Mouse (Mus musculus): ENCODE measurements around the gene Tra2a.
A peak's percentile ranks its signal among the peaks of the same experiment; 100 is the strongest.
"Not testable (repeated sequence)": the region's sequence is repeated elsewhere in the genome, so short reads cannot be mapped to it uniquely, and the experiment has no call there.

The Tra2a gene

DNA sequence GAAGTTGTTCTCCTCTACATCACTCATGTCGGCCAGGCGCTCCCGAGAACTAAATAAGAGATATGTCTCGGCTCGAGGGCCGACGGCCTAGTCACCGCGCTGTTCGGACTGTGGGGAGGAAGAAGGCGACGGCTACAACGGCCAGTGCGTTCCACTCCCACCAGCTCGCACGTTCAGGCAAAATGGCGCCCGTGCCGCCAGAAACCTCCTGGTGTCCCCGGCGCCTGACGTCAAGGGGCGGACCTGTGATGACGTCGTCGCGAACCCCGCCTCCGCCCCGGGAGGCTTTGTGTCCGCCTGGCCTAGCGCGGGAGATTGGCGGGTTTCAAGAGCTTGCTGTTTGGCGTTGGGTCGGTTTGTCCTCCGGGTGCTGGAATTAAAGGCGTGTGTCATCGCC is at the start of gene Tra2a:
Tra2a (minus strand) TSS at position 187 of the 397 bp plus-strand sequence.
- DNase-seq (ENCODE audit: low read depth, low spot score), result peak; percentile 88

DNA sequence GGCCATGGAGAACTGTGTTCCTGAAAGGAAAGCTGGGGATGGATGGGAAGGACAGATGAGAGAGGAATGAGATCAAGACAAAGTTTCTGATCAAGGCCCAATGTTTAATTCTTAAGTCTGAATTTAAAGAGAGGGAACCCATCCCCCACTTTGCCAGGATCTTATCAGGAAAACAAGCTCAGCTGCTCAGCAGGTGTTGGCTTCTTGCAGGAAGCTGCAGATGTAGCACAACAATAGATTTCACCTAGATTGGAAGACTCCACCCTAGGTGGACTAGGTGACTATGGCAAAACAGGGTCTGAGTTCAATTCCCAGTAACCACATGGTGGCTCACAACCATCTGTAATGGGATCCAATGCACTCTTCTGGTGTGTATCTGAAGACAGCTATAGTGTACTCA is 34.5 kb upstream of the Tra2a start:
- no peak for DNase-seq (ENCODE audit: low read depth, low spot score)

DNA sequence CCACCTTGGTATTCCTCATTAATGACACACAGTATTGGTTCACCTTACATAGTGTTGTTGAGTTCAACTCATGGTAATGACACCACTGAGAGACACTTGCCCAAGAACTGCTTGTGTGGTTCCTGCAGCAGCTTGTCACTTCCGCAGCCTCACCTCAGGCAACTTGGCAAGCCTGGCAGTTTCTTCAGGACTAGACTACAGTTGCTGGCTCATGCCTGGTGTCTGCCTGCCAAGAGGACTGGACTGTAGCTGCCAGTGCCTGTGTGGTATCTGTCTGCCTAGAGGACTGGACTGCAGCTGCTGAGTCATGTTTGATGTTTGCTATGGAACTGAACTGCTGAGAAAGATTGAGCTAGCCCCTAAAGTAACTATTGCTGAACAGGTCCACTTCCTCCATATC is 18.3 kb upstream of the Tra2a start:
- DNase-seq (ENCODE audit: low read depth, low spot score), result no peak

DNA sequence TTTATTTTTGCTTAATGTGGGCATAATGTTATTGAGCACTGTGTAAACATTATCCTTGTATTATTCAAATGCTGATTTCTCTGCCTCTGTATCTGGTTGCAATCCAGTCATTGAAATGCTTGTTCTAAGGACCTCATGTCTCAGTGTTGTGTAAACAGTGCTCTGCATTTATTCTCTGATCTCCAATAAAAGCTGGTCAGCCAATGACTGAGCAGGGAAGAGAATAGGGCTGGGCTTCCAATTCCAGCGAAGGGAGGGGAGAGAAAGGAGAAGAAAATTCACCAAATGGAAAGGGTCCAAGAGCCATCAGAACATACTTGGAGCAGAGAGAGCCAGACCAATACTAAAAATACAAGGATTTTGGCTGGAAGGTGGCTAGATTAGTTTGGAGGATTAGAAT is 17.1 kb upstream of the Tra2a start:
- DNase-seq (ENCODE audit: low read depth, low spot score), result no peak

DNA sequence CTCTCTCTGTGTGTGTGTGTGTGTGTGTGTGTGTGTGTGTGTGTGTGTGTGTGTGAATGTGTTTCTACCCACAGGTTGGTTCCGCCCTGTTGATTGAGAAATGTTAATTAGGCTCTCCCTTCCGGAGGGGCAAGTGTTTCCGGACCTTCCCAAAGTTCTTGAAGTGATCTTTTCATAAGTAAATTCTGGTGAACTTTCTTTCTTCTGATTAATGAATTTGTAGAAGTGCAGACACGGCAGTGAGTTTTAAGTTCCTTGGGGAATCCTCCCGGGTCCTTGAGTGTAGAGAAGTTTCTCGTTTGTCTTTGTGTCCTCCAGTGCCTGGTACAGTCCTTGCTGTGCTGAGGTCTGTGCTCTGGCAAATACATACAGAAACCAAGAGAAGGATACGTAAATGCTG is 11.5 kb upstream of the Tra2a start:
- no peak for DNase-seq (ENCODE audit: low read depth, low spot score)

DNA sequence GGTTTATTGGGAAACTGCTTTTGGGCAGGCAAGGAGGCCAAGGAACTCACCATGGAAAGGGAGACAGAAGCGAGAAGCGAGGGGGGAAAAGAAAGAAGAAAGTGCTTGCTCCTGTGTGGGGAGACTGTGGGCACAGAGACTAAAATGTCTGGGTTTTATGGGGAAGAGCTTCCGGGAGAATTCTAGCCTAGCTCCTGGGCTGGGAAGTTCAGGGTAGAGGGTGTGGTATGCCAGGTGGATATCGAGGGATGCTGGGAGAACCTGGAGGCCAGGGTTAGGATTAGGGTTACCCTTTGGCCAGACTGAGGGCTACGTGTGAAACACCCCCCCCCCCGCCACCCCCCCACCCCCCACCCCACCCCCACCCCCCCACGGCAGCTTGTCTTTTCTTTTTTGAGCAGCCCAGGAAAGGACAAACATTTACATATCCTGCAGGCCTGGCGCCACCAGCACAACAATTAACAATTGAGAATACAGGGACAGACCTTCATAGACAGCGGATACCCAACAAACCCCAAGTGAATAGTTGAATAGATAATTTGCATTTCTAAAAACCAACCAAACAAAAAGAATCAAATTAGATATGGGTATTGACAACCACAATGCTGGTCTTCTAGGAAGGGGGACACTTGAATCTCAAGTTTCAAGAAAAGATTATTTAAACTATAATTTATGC is 10.7 kb upstream of the Tra2a start:
- DNase-seq (ENCODE audit: low read depth, low spot score), result no peak

DNA sequence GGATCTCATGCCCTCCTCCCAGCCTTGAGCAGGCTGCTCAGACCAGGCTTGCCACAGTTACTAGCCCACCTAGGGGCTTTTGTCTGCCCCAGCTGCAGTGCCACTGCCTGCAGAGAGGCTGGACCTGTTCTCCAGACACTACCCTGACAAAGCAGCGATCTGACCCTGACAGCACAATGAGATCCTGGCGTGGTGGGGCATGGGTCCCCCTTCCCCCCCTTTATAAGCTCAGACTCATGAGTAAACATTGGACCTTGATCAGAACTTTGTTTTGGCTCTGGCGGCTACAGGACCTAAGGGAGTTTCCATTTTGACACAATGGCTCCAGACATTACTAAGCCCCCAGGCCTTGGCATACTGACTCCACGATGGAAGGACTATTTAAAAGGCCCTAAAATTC is 10.1 kb upstream of the Tra2a start:
- DNase-seq (ENCODE audit: low read depth, low spot score), result no peak

DNA sequence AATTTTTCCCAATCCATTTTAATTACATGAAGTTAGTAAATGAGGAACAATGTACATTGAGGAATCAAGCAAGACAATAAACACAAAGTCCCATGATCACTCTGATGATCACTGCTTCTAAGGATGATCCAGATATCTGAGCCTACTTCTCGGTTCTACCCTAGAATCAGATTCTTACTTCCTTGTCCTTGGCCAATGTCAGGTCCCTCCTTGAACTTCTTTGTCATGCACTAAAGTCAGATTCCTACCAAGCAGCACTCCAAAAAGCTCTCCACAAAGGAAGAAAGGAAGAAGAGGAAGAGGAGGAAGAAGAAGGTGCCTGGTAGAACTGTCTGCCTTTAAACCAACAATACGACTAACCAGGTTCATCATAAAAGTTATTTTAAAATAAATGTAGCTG is 9.0 kb upstream of the Tra2a start:
- no peak for DNase-seq (ENCODE audit: low read depth, low spot score)

DNA sequence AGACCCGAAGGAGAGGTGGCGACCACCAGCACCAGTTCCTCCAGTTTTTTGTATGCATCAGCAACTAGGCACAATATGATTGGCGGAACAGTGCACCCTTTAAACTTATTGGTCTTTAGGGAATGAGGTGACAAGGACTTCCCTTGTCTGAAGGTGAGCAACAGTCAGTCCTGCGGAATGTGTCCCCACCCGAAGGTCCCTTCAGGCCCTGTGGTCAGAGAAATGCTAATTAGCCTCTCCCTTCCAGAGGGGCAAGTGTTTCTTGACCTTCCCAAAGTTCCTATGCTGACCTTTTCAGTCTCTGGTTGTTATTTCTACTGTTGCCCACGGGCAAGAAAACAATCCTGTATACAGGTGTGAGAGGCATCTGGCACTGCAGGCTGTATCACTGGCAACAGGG is 8.0 kb upstream of the Tra2a start:
- DNase-seq (ENCODE audit: low read depth, low spot score), result no peak

DNA sequence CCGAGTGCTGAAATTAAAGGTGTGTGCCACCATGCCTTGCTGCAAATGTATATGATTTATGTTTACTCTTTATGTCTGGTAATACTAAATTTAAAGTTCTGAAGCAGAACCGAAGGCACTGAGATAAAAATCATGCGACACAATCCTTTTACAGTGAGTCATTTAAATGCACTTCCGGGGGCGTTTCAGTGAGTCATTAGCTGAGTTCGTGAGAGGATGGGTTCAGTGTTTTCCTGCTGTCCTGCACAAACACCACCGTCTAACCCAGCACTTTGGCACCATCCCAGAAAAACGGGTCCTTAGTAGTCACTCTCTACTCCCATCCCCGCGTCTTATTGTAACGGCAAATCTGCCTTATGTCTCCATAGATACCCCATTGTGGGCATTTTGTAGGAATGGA is 6.1 kb upstream of the Tra2a start:
- no peak for DNase-seq (ENCODE audit: low read depth, low spot score)

DNA sequence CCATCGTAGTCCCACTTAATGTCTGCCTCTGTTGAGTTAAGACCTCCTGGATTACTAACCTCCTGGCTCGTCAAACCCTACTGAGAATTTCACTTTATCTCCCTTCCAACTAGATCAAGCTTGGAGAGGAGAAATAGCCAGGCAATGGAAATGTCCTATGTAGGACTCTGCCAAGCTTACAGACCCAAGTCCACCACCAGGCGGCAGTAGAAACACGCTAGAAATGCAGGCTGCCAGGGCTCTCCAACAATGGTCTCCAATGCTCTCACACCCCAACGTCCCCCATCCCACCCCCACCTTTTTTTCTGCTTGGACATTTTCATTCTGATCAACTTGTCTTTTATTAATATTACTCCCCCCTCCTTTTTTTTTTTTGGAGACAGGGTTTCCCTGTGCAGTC is 5.4 kb upstream of the Tra2a start:
- DNase-seq (ENCODE audit: low read depth, low spot score), result no peak

DNA sequence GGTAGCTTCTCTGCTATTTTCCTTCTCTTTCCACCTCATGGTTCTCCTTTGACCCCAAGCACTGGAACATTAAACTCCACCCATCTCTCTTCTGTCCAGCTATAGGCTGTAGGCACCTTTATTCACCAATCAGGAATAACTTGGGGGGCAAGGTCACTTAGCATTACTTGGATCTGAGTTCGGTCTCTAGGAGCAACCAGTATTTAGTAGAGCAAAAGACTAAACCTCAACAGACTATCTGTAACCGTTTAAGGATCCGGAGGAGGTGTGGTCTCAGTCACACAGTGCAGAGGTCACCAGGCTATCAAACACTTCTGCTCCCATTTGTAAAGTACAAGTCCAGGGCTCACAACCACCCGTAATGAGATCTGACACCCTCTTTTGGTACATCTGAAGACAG is 3.9 kb upstream of the Tra2a start:
- no peak for DNase-seq (ENCODE audit: low read depth, low spot score)

DNA sequence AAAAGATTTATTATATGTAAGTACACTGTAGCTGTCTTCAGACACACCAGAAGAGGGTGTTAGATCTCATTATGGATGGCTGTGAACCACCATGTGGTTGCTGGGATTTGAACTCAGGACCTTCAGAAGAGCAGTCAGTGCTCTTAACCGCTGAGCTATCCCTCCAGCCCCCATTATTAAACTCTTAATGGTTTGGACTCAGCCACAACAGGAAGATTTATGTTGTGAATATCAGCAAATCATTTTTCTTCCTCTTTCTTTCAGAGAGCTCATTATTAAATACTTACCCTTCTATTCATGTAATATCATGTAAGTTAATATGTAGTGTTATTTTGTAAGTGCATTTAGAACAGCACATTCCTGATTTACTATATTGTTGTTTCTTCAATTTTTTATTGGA is 1.4 kb upstream of the Tra2a start:
- DNase-seq (ENCODE audit: low read depth, low spot score), result not testable (repeated sequence)

DNA sequence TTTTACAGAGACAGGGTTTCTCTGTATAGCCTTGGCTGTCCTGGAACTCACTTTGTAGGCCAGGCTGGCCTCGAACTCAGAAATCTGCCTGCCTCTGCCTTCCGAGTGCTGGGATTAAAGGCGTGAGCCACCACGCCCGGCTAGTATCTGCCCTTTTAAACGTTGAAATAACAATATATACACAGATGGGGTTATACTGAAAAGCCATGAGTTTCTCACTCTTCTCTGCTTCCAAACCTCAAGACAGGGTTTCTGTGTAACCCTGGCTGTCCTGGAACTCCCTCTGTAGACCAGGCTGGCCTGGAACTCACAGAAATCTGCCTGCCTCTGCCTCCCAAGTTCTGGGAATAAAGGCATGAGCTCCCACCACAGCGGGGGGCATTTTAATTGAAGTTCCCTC is 613 bp upstream of the Tra2a start:
- not testable (repeated sequence) for DNase-seq (ENCODE audit: low read depth, low spot score)

DNA sequence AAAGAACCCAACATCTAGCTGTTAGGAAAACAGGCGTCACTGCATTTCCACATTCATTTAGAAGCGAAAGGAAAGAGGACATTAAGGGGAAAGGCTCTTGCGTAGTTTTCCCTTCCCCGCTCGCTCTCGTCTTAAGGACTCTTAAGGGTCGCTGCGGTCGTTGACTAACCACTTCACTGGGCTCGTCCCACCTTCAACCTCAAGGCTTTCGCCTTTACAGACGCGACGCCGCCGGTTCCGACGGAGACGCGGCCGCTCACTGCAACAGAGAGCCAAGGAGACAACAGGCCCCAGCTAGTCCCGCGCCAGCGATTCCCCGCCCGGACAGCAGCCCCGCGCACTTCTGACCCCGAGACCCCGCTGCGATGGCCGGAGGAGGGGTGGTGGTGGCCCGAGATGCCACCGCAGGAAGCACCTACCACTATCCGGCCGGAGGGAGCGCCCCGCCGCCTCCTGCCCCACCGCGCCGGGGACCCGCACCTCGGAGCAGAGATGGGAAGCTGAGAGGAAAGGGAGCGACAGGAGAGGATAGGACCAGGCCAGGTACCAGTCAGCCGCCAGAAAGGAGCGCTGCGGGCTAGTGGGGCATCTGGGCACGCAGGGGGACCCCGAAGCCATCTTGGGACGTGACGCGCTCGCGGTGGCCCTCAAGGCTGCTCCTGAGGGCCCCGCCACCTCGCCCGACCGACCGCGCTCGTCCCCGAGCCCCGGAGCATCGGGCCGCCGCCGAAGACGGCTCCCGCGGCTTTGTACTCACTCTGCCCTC is 569 bp downstream of the Tra2a start:
- DNase-seq (ENCODE audit: low read depth, low spot score), result no peak

DNA sequence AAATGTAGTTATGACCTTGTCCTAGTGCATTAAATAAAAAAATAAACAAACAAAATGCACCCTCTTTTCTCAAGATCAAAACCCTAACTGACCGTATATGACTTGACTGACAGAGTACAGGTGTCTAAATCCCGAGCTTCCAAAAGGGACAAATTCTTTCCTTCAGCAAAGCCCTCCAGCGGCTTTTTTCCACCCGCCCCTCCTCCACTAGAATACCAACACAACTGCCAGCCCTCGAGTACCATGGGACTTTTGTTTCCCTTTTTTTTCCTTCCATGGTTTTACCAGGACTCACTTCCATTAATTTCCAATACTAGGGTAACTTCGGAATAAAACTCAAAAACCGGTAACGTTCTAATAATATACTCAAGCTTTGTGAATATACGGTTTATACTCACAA is 1.4 kb downstream of the Tra2a start:
- no peak for DNase-seq (ENCODE audit: low read depth, low spot score)

DNA sequence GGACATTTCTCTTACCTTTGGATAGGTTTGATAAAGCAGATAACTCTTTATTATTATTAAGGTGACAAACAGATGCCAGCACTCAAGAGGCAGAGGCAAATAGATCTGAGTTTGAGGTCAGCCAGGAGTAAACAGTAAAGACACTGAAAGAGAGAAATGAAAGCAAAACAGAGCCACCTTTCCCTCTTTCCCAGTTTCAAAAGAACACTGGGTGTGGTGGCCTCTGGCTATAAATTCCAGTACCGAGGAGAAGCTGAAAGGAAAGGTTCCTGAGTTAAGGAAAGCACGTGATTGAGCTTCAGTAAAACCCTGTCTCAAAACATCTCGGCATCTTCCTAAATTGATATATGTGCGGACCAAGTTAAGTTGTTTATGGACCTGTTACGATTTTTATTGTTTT is 4.1 kb downstream of the Tra2a start:
- DNase-seq (ENCODE audit: low read depth, low spot score), result no peak

DNA sequence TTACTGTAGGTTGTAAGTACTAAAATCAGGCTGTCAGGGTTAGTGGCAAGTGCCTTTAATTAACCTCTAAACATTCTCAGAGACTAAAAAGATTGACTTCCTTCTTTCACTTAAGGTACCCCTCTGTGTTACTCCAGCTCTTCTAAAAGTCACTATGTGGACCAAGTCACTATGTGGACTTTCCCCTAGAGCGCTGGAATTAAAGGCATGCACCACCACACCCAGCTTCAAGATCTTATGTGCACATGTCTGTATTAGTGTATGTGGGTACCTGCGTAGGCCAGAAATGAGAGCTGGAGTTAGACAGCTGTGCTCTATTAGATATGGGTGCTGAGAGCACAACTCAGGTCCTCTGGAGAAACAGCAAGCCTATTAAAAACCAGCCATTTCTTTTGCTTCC is 6.0 kb downstream of the Tra2a start:
- no peak for DNase-seq (ENCODE audit: low read depth, low spot score)

DNA sequence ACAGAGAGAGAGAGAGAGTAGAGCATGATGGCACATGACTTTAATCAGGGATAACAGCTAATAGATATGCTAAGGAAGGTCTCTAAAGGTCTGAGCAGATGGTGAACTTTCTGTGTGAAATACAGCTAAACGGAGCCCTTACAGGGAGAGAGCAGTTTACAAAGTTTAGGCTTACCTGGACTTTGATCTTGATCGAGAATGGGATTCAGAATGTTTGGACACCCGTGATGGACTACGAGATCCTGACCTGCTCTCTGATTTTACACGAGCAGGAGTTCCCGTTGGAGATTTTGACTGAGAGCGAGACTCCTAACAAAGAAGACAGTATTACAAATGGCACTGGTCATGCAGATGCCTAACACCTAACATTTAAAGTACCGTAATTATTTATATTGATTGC is 11.6 kb downstream of the Tra2a start:
- DNase-seq (ENCODE audit: low read depth, low spot score), result no peak

DNA sequence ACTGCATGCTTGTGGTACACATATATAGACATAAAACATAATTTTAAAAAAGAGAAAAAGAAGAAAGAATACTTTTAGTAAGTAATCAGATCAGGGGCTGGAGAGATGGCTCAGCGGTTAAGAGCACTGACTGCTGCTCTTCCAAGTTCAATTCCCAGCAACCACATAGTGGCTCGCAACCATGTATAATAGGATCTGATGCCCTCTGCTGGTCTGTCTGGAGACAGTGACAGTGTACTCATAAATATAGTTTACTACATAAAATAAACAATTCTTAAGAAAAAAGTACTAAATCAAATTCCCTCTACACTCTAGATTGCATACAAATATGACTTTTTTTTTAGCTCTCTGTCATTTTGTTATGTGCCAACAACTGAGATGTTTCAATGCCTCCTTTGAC is 12.6 kb downstream of the Tra2a start:
- DNase-seq (ENCODE audit: low read depth, low spot score), result no peak

DNA sequence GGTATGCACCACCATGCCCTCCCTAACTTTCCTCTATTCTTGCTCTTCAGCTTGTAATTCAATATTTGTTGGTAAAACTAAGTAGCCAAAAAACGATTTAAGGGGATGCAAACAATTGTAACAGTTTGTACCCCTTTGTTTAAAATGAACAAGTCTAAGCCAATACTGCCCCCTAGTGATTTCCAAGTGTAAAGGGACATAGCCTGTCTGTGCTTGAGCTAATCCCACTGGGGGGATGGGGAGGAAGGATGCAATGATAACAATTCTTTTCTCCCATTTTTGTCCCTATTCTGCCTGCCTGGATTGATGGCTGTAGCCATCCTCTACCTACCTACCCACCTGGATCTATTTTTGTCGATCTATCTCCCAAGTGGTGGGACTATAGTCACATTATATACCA is 16.6 kb downstream of the Tra2a start:
- DNase-seq (ENCODE audit: low read depth, low spot score), result no peak

DNA sequence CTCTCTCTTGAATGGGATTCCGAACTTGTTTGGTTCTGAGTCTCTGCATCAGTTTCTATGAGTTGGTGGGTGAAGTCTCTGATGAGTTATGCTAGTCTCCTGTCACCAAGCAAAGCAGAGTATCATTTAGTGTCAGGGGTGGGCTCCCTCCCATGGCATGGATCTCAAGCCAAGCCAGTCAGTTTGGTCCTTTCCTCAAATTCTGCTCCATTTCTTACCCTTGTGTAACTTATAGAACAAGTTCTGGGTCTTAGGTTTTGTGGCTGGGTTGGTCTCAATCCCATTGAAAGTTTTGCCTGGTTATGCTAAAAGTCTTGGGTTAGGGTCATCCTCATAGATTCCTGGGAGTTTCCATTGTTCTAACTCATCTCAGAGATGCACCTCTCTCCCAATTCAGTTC is 21.5 kb downstream of the Tra2a start:
- no peak for DNase-seq (ENCODE audit: low read depth, low spot score)

DNA sequence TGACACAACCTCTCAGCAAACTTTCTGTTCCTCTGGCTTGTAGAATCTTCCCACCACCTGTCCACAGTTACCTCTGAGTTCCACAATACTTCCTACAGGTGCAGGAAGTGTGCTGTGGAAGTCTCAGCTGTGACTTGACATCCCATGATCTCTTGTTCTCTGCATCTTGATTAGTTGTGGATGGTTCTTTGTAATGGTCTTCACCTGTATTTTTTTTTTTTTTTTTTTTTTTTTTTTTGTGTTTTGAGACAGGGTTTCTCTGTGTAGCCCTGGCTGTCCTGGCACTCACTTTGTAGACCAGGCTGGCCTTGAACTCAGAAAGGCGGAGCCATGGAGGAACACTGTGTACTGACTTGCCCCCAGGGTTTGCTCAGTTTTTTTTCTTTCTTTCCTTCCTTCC is 22.3 kb downstream of the Tra2a start:
- DNase-seq (ENCODE audit: low read depth, low spot score), result no peak

DNA sequence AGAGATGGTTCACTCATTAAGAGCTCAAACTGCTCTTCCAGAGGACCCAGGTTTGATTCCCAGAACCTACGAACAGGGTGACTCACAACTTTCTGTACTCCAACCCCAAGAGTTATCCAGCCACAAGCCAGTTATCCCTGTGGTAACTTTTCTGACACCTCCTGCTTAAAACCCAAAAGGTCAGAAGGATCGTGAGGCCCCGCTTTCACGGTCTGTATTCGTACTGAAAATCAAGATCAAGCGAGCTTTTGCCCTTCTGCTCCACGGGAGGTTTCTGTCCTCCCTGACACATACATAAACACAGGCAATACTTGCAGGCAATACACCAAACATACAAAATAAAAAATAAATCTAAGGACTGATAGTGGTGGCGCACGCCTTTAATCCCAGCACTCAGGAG is 27.5 kb downstream of the Tra2a start:
- no peak for DNase-seq (ENCODE audit: low read depth, low spot score)
